Mouse (Mus musculus) E14TG2a.4 (cell line): Measurements from ENCODE around the gene Gm10719.
"Not testable (repeated sequence)": the region's sequence is repeated elsewhere in the genome, so short reads cannot be mapped to it uniquely, and the experiment has no call there.

Source experiments
- CTCF ChIP-seq: conservative IDR thresholded peaks from 2 replicates; pipeline ENCODE4 v1.5.1; 2014; ENCODE audit warnings: low read length
- NANOG ChIP-seq: IDR thresholded peaks from 2 replicates; pipeline ENCODE4 v1.6.1; 2014; ENCODE audit warnings: borderline replicate concordance, low read length, mixed read lengths

GRCm38 (mm10) chr9:3030677-3031318 is 13.6 kb downstream of the Gm10719 start:
- TF ChIP-seq CTCF, NANOG: not testable (repeated sequence)
